Mouse (Mus musculus) CD4-positive, CD25-positive, alpha-beta regulatory T cell, adult 4 months (primary cell): ENCODE data around the gene Tmem263. TPM values are rescaled to one million over a fixed set of nuclear protein-coding genes. Genes with fewer than 3 reads are reported as not detected.

Experiments used
- ATAC-seq: one replicate; pipeline ENCODE4 v1.8.0; 2017
- polyA plus RNA-seq, 2 experiments: library from polyadenylated mRNA; unstranded; fragments of 100-300 nt; shearing (Covaris generic); gene quantifications; one replicate each; pipeline ENCODE4 v1.2.1; 2017

Tmem263 gene
- 10 to 100 TPM; 27.5 to 31.7 TPM for polyA plus RNA-seq

GRCm38 (mm10) chr10:85102247-85103084 lies at the start of gene Tmem263, which contains the start of gene Fhl4:
Gene Tmem263, plus strand, starts transcription at chr10:85102627.
Gene Fhl4, minus strand, starts transcription at chr10:85102495.
- peak; percentile 80 for ATAC-seq

DNA sequence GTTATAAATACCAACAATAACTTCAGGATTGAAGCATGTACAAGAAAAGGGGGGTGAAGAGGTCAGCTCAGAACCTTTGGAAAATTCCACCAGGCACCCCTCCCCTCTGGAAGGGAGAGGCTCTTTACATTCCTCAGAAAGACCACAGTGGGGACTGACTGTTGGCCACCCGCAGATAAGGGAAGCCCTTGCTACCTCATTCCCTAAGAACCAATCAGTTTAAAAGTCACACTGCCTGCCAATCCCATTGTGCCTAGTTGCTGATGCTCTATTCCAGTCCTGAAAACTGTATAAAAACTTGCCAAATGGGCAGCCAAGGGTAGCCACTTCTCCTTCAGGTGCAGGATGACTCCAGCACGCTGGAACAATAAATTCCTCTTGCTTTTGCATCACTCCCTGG lies 47.6 kb upstream of the Tmem263 start:
- no peak for ATAC-seq

DNA sequence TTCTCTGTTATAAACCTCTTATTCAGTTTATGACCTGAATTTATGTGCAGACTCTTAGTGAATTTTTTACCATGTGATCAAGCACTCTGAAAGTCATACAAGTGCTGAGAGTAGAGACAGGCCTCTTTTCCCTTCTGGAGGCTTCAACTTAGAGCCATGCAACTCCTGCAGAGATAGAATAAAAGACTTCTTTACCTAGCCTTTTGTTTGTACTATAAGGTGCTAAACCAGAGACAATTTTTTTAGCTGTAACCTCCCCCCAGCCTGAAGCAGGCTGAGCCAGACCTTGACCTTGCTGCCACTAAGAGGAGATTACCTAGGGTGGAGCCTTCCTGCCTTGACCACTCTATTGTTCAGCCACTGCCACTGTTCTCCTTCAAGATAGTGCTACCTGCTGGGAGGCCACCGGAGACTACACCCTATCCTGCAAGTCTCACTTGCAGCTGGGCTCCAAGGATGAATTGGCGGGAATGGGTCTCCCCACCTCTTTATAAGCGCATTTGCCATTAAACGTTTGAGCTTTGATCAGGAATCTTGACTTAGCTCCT lies 30.7 kb upstream of the Tmem263 start:
- ATAC-seq, result no peak

DNA sequence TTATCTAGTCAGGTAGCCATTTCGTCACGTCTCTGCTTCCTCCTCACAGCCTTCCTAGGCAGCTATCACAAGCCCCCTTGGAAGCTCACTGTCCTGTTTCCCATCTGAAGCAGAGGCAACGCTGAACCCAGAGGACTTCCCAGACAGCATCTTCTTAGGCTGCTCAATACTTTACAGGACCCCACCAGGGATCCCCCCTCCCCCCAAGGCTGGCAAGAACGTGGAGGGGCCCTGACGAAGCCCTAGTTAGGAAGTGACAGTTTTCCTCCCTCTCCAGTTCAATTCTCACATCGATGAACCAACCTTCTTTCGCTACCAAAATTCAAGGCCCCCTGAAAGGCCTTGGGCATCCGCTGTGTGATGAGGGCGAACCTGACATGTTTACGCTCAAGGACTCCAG lies 586 bp upstream of the Tmem263 start:
- ATAC-seq, result peak; percentile 25

- peak; percentile 10 for ATAC-seq
Observed at GRCm38 (mm10) chr10:85103085-85103885, 858 bp downstream of the Tmem263 start.

DNA sequence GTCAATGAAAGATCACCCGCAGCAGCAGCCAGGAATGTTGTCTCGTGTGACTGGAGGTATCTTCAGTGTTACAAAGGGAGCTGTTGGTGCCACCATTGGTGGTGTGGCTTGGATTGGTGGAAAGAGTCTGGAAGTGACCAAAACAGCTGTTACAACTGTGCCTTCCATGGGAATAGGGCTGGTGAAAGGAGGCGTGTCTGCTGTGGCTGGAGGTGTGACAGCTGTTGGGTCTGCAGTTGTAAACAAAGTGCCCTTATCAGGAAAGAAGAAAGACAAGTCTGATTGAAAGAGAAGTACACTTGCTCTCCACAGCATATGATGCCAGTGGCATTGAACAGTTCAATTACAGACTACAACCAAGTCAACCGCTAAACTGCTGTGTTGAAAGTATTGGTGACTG lies 12.0 kb downstream of the Tmem263 start:
- ATAC-seq, result no peak

- ATAC-seq, result no peak
Observed at GRCm38 (mm10) chr10:85125184-85125583, 22.8 kb downstream of the Tmem263 start.

DNA sequence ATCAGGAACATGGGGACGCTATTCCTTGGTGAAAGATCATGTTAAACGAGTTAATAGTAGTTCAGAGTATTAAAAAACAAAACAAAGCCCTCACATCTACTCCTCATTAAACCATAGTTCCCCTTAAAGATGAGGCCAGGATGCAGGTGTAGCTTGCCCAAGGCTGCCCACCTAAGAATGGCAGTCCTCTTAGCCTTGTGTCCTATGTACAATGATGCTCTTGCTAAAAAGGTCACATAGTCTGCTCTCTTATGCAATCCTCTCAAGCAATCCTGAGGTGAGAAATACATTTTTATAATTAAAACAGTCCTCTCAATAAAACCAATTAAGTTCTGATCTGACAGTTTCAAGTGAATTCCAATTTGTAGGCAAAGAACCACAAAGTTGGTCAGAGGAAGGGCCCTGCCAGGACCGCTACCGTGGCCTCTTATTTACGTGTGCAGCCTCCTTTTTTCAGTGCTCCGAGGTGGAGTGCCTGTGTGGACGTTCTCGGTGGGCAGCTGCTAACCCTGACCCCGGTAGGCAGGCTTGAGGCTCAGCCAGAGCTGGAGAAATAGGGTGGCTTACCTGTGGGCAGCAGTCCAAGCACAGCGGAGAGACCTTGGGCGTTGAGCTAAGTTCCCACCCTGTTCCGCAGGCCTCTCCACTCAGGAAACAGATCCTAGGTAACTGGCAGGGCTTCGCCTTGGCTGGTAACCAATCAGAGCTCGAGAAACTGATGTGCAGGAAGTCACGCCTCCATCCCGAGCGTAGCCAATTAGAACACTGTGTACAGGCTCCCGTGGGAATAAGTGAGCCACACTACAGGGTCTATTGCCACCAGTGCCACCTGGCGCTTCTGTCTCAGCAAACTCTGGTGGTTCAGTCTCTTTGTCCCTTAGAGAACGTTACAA lies 25.2 kb downstream of the Tmem263 start, which contains the start of gene Mterf2:
TSS of gene Mterf2 (minus strand) at position 633 of the 893 bp plus-strand sequence.
- peak; percentile 100 for ATAC-seq

DNA sequence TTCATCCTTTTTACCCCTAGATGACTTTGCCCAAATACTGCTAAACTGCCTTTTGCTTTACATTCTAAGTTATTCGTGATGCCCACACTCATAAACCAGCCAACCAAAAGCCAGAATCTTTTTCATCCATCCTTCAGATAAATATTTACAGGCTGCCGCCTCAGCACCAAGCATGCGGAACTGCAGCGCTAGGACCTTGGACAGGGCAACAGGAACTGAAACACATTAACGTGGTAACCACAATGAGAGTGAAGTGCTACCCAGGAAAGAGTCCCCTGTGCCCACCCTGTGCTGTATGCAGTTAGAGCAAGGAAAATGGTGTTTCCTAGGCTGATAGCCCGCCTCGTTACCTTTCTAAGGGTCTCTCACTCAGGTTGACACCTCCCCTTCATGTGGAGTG lies 26.0 kb downstream of the Tmem263 start:
- ATAC-seq, result peak; percentile 16

DNA sequence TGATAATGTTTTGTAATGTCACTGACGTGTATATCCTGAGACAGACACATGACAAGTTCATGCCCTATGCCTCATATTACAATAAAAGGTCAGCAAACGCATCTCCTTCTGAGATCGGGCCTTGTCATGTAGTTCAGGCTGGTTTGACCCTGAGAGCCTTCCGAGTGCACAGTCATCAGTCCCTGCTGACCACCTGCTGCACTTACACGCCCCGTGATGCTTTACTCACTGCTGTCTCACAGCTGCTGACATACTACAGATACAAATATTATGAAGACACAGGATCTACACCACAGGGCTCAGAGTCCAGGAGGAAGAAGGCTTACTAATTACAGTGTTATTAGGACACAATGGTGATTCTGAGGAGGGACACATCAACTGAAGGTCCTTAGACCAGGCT lies 34.1 kb downstream of the Tmem263 start:
- ATAC-seq, result no peak

GRCm38 (mm10) chr10:85141465-85141864 lies 39.0 kb downstream of the Tmem263 start:
- ATAC-seq, result no peak

DNA sequence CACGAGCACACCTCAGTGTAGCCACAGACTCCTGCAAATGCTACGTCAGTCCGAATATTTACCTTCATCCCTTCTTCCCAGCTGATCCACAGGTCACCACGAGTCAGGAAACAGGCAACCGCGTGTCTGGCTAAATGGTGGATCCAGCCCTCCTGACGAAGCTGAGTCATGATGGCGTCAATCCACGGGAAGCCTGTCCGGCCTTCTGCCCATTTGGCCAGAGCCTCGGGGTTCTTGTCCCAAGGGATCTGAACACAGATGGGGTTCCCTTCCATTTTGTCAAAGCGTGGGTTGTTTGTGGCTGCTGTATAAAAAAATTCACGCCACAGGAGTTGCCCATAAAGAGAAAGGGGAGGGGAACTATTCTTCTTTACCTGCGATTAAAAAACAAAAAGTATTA lies 43.9 kb downstream of the Tmem263 start:
- no peak for ATAC-seq

- ATAC-seq, result no peak
Observed at GRCm38 (mm10) chr10:85149226-85149625, 46.8 kb downstream of the Tmem263 start.

GRCm38 (mm10) chr10:85154195-85154594 lies 51.8 kb downstream of the Tmem263 start:
- ATAC-seq, result peak; percentile 78

- ATAC-seq, result no peak
Observed at GRCm38 (mm10) chr10:85157451-85157850, 55.0 kb downstream of the Tmem263 start.

DNA sequence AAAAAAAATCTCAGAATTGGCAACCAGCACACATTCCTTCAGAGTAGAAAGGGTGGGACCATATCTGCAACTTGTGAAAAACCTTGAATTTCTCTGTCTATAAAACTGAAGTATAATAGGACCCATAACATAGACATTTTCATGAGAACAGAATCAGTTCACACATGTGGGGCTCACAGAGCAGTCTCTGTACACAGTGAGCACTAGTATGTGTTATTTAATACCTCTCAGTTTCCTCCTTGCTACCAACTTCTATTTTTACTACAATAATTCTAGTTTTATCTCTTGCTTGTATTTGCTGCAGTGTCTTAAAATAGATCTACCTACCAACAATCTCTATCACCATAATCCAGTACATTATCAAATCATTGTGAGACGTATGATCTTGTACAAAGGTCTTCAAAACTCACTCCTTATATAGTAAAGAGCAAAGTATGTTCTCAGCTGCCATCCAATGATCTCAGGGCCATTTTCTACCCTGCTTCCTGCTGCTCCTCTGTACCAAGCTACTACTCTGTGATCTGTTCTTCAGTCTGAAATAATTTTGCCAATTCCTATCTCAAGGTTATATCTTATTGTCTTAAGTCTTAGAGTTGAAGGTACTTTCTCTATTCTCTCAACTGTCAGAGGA lies 57.7 kb downstream of the Tmem263 start:
- peak; percentile 46 for ATAC-seq

DNA sequence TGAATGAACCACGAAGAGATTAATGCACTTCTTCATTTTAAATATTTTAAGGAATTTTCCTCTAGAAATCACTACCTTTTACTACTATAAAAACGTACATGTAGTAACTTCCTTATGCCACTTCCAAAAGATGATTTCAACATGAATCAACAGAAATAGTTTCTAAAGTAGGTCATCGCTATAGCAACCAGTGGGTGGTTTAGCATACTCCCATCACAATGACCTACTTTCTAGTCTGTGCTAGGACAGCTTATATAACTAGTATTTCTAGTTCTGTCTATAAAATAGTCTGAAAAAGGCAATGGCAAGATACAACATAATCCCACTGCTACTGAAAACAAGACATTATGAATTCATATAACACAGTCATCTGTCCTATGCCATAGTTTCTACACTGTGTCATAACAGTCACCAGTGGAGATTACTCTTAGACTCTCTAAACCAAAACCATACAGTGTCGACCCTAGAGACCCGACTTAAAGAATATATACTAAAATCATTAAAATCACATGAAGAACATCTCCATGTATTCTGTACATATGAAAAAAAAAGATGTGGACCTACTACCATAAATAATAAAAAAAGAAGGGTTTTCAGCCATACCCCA lies 59.4 kb downstream of the Tmem263 start:
- ATAC-seq, result peak; percentile 83

DNA sequence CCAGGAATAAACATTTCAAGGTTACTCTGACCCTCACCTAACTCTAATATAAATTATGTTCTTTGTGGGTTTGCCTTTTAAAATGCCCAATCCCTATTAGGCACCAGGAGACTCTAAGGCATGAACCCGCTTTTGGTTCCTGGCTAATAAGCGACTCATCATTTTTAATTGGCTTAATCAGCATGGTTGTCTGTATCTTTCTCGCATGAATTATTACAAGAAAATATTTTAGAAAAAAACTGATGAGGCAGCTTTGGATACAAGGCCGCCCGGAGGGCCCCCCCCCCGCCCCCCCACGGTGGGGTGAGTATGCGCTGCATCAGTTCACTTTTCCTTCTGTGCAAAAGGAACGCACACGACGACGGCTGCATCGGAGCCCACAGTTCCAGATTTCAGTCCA lies 62.4 kb downstream of the Tmem263 start:
- no peak for ATAC-seq

- ATAC-seq, result no peak
Observed at GRCm38 (mm10) chr10:85165306-85165705, 62.9 kb downstream of the Tmem263 start.
